Mouse (Mus musculus): ENCODE results near the gene Spock3. TPM values are rescaled to one million over a fixed set of nuclear protein-coding genes. Genes with fewer than 3 reads are reported as not detected.

The Spock3 gene
- total RNA-seq (2023): not detected

DNA sequence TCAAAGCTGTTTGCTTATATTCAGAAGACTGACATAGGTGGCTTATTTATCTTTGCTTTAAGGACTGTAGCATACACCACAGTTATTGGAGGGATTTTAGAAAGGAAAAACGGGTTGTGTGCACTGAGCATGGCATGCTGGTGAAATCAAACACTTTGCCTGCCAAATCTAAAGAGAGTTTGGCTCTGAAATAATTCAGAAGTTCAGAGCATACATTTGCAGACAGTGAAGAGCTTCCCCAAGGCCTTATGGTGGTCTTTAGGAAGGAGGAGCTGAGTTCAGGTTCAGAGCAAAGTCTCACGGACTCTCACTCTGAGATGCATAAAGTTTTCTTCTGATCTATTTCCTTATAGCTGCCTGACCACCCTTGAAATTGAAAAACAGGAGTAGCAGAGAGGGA, at the start of gene Spock3:
Gene Spock3, plus strand, starts transcription at position 301 of the 400 bp plus-strand sequence.

All from CD8-positive naive resting alpha-beta T cell, adult 57 days (primary cell).